Mouse (Mus musculus) forebrain, embryonic 15.5 days (tissue): Measurements from ENCODE around the gene D630003M21Rik. TPM values are rescaled to one million over a fixed set of nuclear protein-coding genes. Genes with fewer than 3 reads are reported as not detected.
A peak's percentile ranks its signal among the peaks of the same experiment; 100 is the strongest.

ENCODE experiments used
- ATAC-seq: fragments of 200-750 bp; cut with Nextera tagmentation; replicated peaks from 2 replicates; pipeline ENCODE4 v1.8.0; 2017; ENCODE audit warnings: mild to moderate bottlenecking, moderate TSS enrichment, moderate library complexity
- H3K27ac ChIP-seq: fragments of 300-500 bp; sonication (generic); replicated peaks from 2 replicates; pipeline ENCODE4 v1.5.1; 2015; ENCODE audit warnings: mild to moderate bottlenecking, inconsistent platforms
- H3K27me3 ChIP-seq: fragments of 300-500 bp; sonication (generic); 2 replicates; pipeline ENCODE4 v1.6.1; 2015; ENCODE audit warnings: inconsistent platforms
- H3K36me3 ChIP-seq: fragments of 300-500 bp; sonication (generic); 2 replicates; pipeline ENCODE4 v1.6.1; 2015; ENCODE audit warnings: mild to moderate bottlenecking, inconsistent platforms
- H3K4me1 ChIP-seq: fragments of 300-500 bp; sonication (generic); 2 replicates; pipeline ENCODE4 v1.6.1; 2015; ENCODE audit warnings: inconsistent platforms
- H3K4me2 ChIP-seq: fragments of 300-500 bp; sonication (generic); replicated peaks from 2 replicates; pipeline ENCODE4 v1.6.1; 2015; ENCODE audit warnings: mild to moderate bottlenecking, inconsistent platforms
- H3K4me3 ChIP-seq: fragments of 300-500 bp; sonication (generic); 2 replicates; pipeline ENCODE4 v1.5.1; 2015; ENCODE audit warnings: mild to moderate bottlenecking, inconsistent platforms
- H3K9ac ChIP-seq: fragments of 300-500 bp; sonication (generic); replicated peaks from 2 replicates; pipeline ENCODE4 v1.6.1; 2015; ENCODE audit warnings: mild to moderate bottlenecking, inconsistent platforms
- H3K9me3 ChIP-seq: fragments of 300-500 bp; sonication (generic); 2 replicates; pipeline ENCODE4 v1.6.1; 2016; ENCODE audit warnings: inconsistent platforms
- WGBS: fragments of 180-500 bp; shearing (Covaris S2); methylation state at CpG from one replicate; pipeline ENCODE4 v1.1.7; 2015; ENCODE audit warnings: mixed read lengths; 5-methylcytosine and 5-hydroxymethylcytosine counted together
- polyA plus RNA-seq: library from polyadenylated mRNA; unstranded; fragments of >200 nt; fragmentation: Nextera tagmentation; extraction: Ambion mirVana; gene quantifications from 2 replicates; pipeline ENCODE4 v1.2.1, GENCODE M21; 2015

D630003M21Rik gene
- polyA plus RNA-seq, 1 experiment from 2014 or later: 2.4 TPM

- Histone ChIP-seq H3K4me3 (no peak overlapping the region), H3K9me3 (no peaks in the 10 kb centered on the region), H3K27me3 (no peaks in the 10 kb centered on the region)
Measured at GRCm38 (mm10) chr2:158183266-158183665, 45.8 kb downstream of the D630003M21Rik start.

GRCm38 (mm10) chr2:158181932-158182331 lies 47.1 kb downstream of the D630003M21Rik start:
- H3K9ac ChIP-seq: no peak overlapping the region
- H3K27ac ChIP-seq: peak overlapping the region; percentile 73
- no peak overlapping the region for H3K4me2 ChIP-seq
- 29% methylated on average over 6 of the region's 6 CpGs for WGBS
- H3K9me3 ChIP-seq: no peaks in the 10 kb centered on the region
- H3K27me3 ChIP-seq: no peaks in the 10 kb centered on the region
- H3K4me1 ChIP-seq: peaks cover 60% of the 10 kb centered on the region
- no peaks in the 10 kb centered on the region for H3K36me3 ChIP-seq
- ATAC-seq: no peak
- H3K4me3 ChIP-seq: no peak overlapping the region

More at GRCm38 (mm10) chr2:158183266-158183665, 45.8 kb downstream of the D630003M21Rik start:
- no peaks in the 10 kb centered on the region for H3K36me3 ChIP-seq
- peaks cover 50% of the 10 kb centered on the region for H3K4me1 ChIP-seq
- H3K4me2 ChIP-seq: no peak overlapping the region
- no peak overlapping the region for H3K27ac ChIP-seq
- H3K9ac ChIP-seq: no peak overlapping the region
- ATAC-seq: no peak
- WGBS: 86% methylated on average over 8 of the region's 8 CpGs

GRCm38 (mm10) chr2:158180797-158181196 lies 48.2 kb downstream of the D630003M21Rik start:
- Histone ChIP-seq H3K9ac (no peak overlapping the region), H3K9me3 (no peaks in the 10 kb centered on the region), H3K4me3 (no peak overlapping the region), H3K4me2 (no peak overlapping the region), H3K27ac (no peak overlapping the region), H3K27me3 (no peaks in the 10 kb centered on the region), H3K4me1 (peaks cover 52% of the 10 kb centered on the region), H3K36me3 (no peaks in the 10 kb centered on the region)
- ATAC-seq: no peak
- 44% methylated on average over 9 of the region's 9 CpGs for WGBS

- Histone ChIP-seq H3K36me3 (no peaks in the 10 kb centered on the region), H3K9me3 (no peaks in the 10 kb centered on the region), H3K27ac (no peak overlapping the region), H3K9ac (no peak overlapping the region), H3K27me3 (no peaks in the 10 kb centered on the region), H3K4me2 (peak overlapping the region; percentile 29), H3K4me3 (peak overlapping the region; percentile 14; the same call in 1 of the 2 replicates), H3K4me1 (peaks cover 49% of the 10 kb centered on the region)
- ATAC-seq: peak; percentile 30; the same call in 1 of the 2 replicates
- WGBS: 13% methylated on average over 18 of the region's 18 CpGs
Measured at GRCm38 (mm10) chr2:158179370-158180111, 49.5 kb downstream of the D630003M21Rik start.

GRCm38 (mm10) chr2:158178696-158179369 lies 50.2 kb downstream of the D630003M21Rik start:
- 13% methylated on average over 19 of the region's 19 CpGs for WGBS
- H3K9me3 ChIP-seq: no peaks in the 10 kb centered on the region
- H3K9ac ChIP-seq: no peak overlapping the region
- H3K27me3 ChIP-seq: no peaks in the 10 kb centered on the region
- H3K36me3 ChIP-seq: no peaks in the 10 kb centered on the region
- peaks cover 49% of the 10 kb centered on the region for H3K4me1 ChIP-seq
- peak overlapping the region; percentile 14; the same call in 1 of the 2 replicates for H3K4me3 ChIP-seq
- peak overlapping the region; percentile 29 for H3K4me2 ChIP-seq
- no peak overlapping the region for H3K27ac ChIP-seq
- no peak for ATAC-seq

- peak overlapping the region; percentile 51; the same call in 1 of the 2 replicates for H3K27ac ChIP-seq
- 70% methylated on average over 4 of the region's 4 CpGs for WGBS
Measured at GRCm38 (mm10) chr2:158178139-158178538, 50.9 kb downstream of the D630003M21Rik start.

GRCm38 (mm10) chr2:158177574-158177973 lies 51.4 kb downstream of the D630003M21Rik start:
- no peak overlapping the region for H3K4me2 ChIP-seq
- 13% methylated on average over 3 of the region's 3 CpGs for WGBS
- H3K36me3 ChIP-seq: no peaks in the 10 kb centered on the region
- H3K4me1 ChIP-seq: peaks cover 49% of the 10 kb centered on the region
- peak overlapping the region; percentile 51; the same call in 1 of the 2 replicates for H3K27ac ChIP-seq
- H3K4me3 ChIP-seq: no peak overlapping the region
- ATAC-seq: peak; percentile 37; the same call in 1 of the 2 replicates
- no peak overlapping the region for H3K9ac ChIP-seq
- no peaks in the 10 kb centered on the region for H3K9me3 ChIP-seq
- no peaks in the 10 kb centered on the region for H3K27me3 ChIP-seq

More at GRCm38 (mm10) chr2:158178139-158178538, 50.9 kb downstream of the D630003M21Rik start:
- Histone ChIP-seq H3K27me3 (no peaks in the 10 kb centered on the region), H3K4me1 (peaks cover 49% of the 10 kb centered on the region), H3K4me2 (no peak overlapping the region), H3K4me3 (no peak overlapping the region), H3K9me3 (no peaks in the 10 kb centered on the region), H3K36me3 (no peaks in the 10 kb centered on the region), H3K9ac (no peak overlapping the region)
- no peak for ATAC-seq

- Histone ChIP-seq H3K27ac (peak overlapping the region; percentile 39; the same call in 1 of the 2 replicates), H3K36me3 (no peaks in the 10 kb centered on the region), H3K9ac (no peak overlapping the region), H3K4me1 (peaks cover 41% of the 10 kb centered on the region), H3K9me3 (no peaks in the 10 kb centered on the region), H3K4me2 (no peak overlapping the region), H3K4me3 (no peak overlapping the region), H3K27me3 (no peaks in the 10 kb centered on the region)
- ATAC-seq: no peak
- 96% methylated on average over 9 of the region's 9 CpGs for WGBS
Measured at GRCm38 (mm10) chr2:158176763-158177162, 52.3 kb downstream of the D630003M21Rik start.

- Histone ChIP-seq H3K36me3 (no peaks in the 10 kb centered on the region), H3K4me2 (no peak overlapping the region), H3K4me3 (no peak overlapping the region), H3K27me3 (no peaks in the 10 kb centered on the region), H3K4me1 (peaks cover 33% of the 10 kb centered on the region), H3K27ac (no peak overlapping the region), H3K9ac (no peak overlapping the region), H3K9me3 (no peaks in the 10 kb centered on the region)
- ATAC-seq: no peak
- WGBS: 90% methylated on average over 3 of the region's 3 CpGs
Measured at GRCm38 (mm10) chr2:158175433-158175832, 53.6 kb downstream of the D630003M21Rik start.

- H3K4me3 ChIP-seq: no peak overlapping the region
- no peak overlapping the region for H3K4me2 ChIP-seq
- no peaks in the 10 kb centered on the region for H3K27me3 ChIP-seq
- H3K4me1 ChIP-seq: peaks cover 31% of the 10 kb centered on the region
- no peak for ATAC-seq
- no peaks in the 10 kb centered on the region for H3K9me3 ChIP-seq
- no peaks in the 10 kb centered on the region for H3K36me3 ChIP-seq
- no peak overlapping the region for H3K9ac ChIP-seq
- no peak overlapping the region for H3K27ac ChIP-seq
- WGBS: 91% methylated on average over 15 of the region's 15 CpGs
Measured at GRCm38 (mm10) chr2:158174958-158175357, 54.1 kb downstream of the D630003M21Rik start.

- ATAC-seq: no peak
- 82% methylated on average over 5 of the region's 5 CpGs for WGBS
- Histone ChIP-seq H3K27me3 (no peaks in the 10 kb centered on the region), H3K9ac (no peak overlapping the region), H3K4me1 (peaks cover 26% of the 10 kb centered on the region), H3K36me3 (no peaks in the 10 kb centered on the region), H3K9me3 (no peaks in the 10 kb centered on the region), H3K27ac (no peak overlapping the region), H3K4me3 (no peak overlapping the region), H3K4me2 (no peak overlapping the region)
Measured at GRCm38 (mm10) chr2:158174438-158174837, 54.6 kb downstream of the D630003M21Rik start.

GRCm38 (mm10) chr2:158170394-158170793 lies 58.6 kb downstream of the D630003M21Rik start:
- Histone ChIP-seq H3K4me3 (no peak overlapping the region), H3K27me3 (no peaks in the 10 kb centered on the region), H3K4me1 (no peaks in the 10 kb centered on the region), H3K36me3 (no peaks in the 10 kb centered on the region), H3K27ac (no peak overlapping the region), H3K9me3 (no peaks in the 10 kb centered on the region), H3K4me2 (no peak overlapping the region), H3K9ac (no peak overlapping the region)
- 77% methylated on average over 2 of the region's 2 CpGs for WGBS
- no peak for ATAC-seq
